ENCODE assay signal across 16 mouse cellular contexts in the genomic region with DNA sequence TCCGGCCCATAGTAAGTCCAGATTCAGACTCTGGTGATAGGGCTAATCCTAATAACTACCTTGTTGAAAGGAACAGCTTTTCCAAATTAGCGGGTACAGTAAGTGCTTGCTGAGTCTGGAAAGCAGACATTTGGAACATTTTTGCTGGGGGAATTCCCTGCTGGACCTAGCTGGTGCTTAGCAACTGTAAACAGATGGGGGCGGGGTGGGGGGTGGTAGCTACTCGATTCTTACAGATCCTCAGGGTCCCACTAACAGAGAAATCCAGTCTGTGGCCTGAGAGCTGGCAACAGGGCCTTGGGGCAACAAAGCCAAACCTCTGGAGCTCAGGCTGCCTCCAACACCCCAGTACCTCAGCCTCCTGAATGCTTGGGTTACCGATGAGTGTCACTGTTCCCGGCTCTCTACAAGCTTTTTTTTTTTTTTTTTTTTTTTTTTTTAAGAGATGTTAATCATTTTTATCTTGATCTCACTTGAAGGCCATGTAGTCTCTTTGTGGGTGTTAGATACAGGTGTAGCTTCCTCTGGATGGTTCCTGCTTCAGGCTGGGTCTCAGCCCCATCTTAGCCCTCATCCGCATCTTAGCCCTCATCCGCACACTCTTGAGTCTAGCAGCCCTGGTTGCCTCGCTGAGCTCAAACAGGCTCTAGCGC. TPM values are rescaled to one million over a fixed set of nuclear protein-coding genes. Genes with fewer than 3 reads are reported as not detected.
DNase-seq lines count a peak whose midpoint lies in the region; ATAC-seq and TF ChIP-seq lines count a peak whose summit lies in the region.
"Had no signal": no experiment of that assay in that cellular context is flagged by ENCODE, and none has a peak within 500 bp of the region (broad histone marks: within the 10 kb centered on the region; RNA-seq: fewer than 3 reads in every experiment).

No protein-coding gene starts in this region.

- H3K36me3 ChIP-seq in ES-Bruce4 (ENCODE audit: control insufficient read depth, insufficient read depth, low read length, poor library complexity, severe bottlenecking) = no peaks in the 10 kb centered on the region
- peaks cover 70% of the 10 kb centered on the region for H3K36me3 ChIP-seq in liver, embryonic 16.5 days (ENCODE audit: control insufficient read depth, insufficient read depth)
- no peaks in the 10 kb centered on the region for H3K36me3 ChIP-seq in lung, postnatal 0 days (ENCODE audit: insufficient read depth, low read length)
- H3K36me3 ChIP-seq: forebrain, embryonic 10.5 days; heart, embryonic 15.5 days; midbrain, embryonic 15.5 days; stomach, embryonic 15.5 days had no signal

- H3K27ac ChIP-seq in gastrocnemius, adult 2 months = no peak overlapping the region
- no peak overlapping the region for H3K27ac ChIP-seq in ES-Bruce4 (ENCODE audit: insufficient read depth, low read length)
- H3K27ac ChIP-seq in liver, embryonic 16.5 days (ENCODE audit: low read length) = peak overlapping the region; percentile 98
- H3K27ac ChIP-seq in lung, postnatal 0 days (ENCODE audit: low read length) = no peak overlapping the region
- H3K27ac ChIP-seq: heart, embryonic 15.5 days; midbrain, embryonic 15.5 days; stomach, embryonic 15.5 days had no signal

- no peak overlapping the region for H3K4me3 ChIP-seq in gastrocnemius, adult 2 months
- no peak overlapping the region for H3K4me3 ChIP-seq in ES-Bruce4 (ENCODE audit: low read depth, low read length)
- H3K4me3 ChIP-seq in liver, embryonic 16.5 days (ENCODE audit: low read depth, low read length) = peak overlapping the region; percentile 65
- no peak overlapping the region for H3K4me3 ChIP-seq in lung, postnatal 0 days (ENCODE audit: low read depth, low read length)

- H3K9me3 ChIP-seq in ES-Bruce4 (replicated peaks; ENCODE audit: control insufficient read depth, insufficient read depth, low read length, poor library complexity, severe bottlenecking) = no peaks in the 10 kb centered on the region
- H3K9me3 ChIP-seq in liver, embryonic 16.5 days (replicated peaks; ENCODE audit: control insufficient read depth, low read length) = no peaks in the 10 kb centered on the region
- H3K9me3 ChIP-seq in lung, postnatal 0 days (ENCODE audit: low read length) = no peaks in the 10 kb centered on the region
- H3K9me3 ChIP-seq: forebrain, embryonic 10.5 days; heart, embryonic 15.5 days; midbrain, embryonic 15.5 days; stomach, embryonic 15.5 days had no signal

- intact Hi-C loops in gastrocnemius, adult 2 months (cut with DNase I) = no loop called here

- H3K4me1 ChIP-seq in ES-Bruce4 (ENCODE audit: control insufficient read depth, insufficient read depth, low read length) = no peaks in the 10 kb centered on the region
- peaks cover 86% of the 10 kb centered on the region for H3K4me1 ChIP-seq in liver, embryonic 16.5 days (ENCODE audit: control insufficient read depth, low read depth, low read length)
- peaks cover 5% of the 10 kb centered on the region for H3K4me1 ChIP-seq in lung, postnatal 0 days (ENCODE audit: insufficient read depth, low read depth, low read length)

- no peak for TF ChIP-seq EP300 in ES-Bruce4 (IDR thresholded peaks at IDR 0.05; ENCODE audit: insufficient read depth, low read depth, low read length)
- TF ChIP-seq EP300 in lung, postnatal 0 days (IDR thresholded peaks at IDR 0.05) = no peak

- no peak for ATAC-seq in liver, embryonic 16.5 days (ENCODE audit: low read depth)
- ATAC-seq in lung, postnatal 0 days = no peak
- ATAC-seq: midbrain, embryonic 15.5 days had no signal

- TF ChIP-seq POLR2A in ES-Bruce4 (IDR thresholded peaks at IDR 0.05; ENCODE audit: insufficient read depth, low read length) = no peak

- TF ChIP-seq CTCF in gastrocnemius, adult 2 months (IDR thresholded peaks at IDR 0.05) = no peak
- TF ChIP-seq CTCF in ES-Bruce4 (IDR thresholded peaks at IDR 0.05; ENCODE audit: low read depth, low read length) = no peak
- no peak for TF ChIP-seq CTCF in lung, postnatal 0 days (IDR thresholded peaks at IDR 0.05)

- WGBS in liver, embryonic 16.5 days (ENCODE audit: insufficient replicate concordance) = 74% methylated on average over 10 of the region's 10 CpGs
- WGBS in lung, postnatal 0 days = 72% methylated on average over 10 of the region's 10 CpGs

- peak overlapping the region; percentile 51; the same call in 1 of the 2 replicates for H3K9ac ChIP-seq in ES-Bruce4 (ENCODE audit: low read depth, poor library complexity, severe bottlenecking)
- H3K9ac ChIP-seq in liver, embryonic 16.5 days (ENCODE audit: low read depth, low read length) = peak overlapping the region; percentile 94
- no peak overlapping the region for H3K9ac ChIP-seq in lung, postnatal 0 days (replicated peaks; ENCODE audit: low read depth)
- H3K9ac ChIP-seq: midbrain, embryonic 15.5 days; stomach, embryonic 15.5 days had no signal

- no peaks in the 10 kb centered on the region for H3K27me3 ChIP-seq in ES-Bruce4 (ENCODE audit: control insufficient read depth, insufficient read depth, low read length, poor library complexity, severe bottlenecking)
- H3K27me3 ChIP-seq in liver, embryonic 16.5 days (ENCODE audit: control insufficient read depth, insufficient read depth, low read depth, low read length) = no peaks in the 10 kb centered on the region
- no peaks in the 10 kb centered on the region for H3K27me3 ChIP-seq in lung, postnatal 0 days (replicated peaks; ENCODE audit: insufficient read depth, low read length)
- H3K27me3 ChIP-seq: stomach, embryonic 15.5 days had no signal

- peak overlapping the region; percentile 85 for H3K4me2 ChIP-seq in liver, embryonic 16.5 days (ENCODE audit: low read depth, low read length)
- no peak overlapping the region for H3K4me2 ChIP-seq in lung, postnatal 0 days (replicated peaks; ENCODE audit: low read depth, low read length)

- peak; percentile 6 for DNase-seq in gastrocnemius, adult 2 months
- no peak for DNase-seq in gastrocnemius, adult 8-10 months (ENCODE audit: low spot score in 2 of 2)
- DNase-seq in forelimb bud, embryonic 11.5 days (ENCODE audit: low read depth, low spot score) = peak; percentile 79
- no peak for DNase-seq in left cerebral cortex, adult 11 months (ENCODE audit: low spot score)
- DNase-seq in lung, postnatal 0 days (ENCODE audit: low spot score) = no peak
- DNase-seq in urinary bladder, postnatal 25 days (ENCODE audit: low spot score) = no peak
- DNase-seq: cerebellum, adult 11-12 months; kidney, adult 9 months had no signal

RNA-seq across cellular contexts. Expression of gene Kcnn4, which starts 8.1 kb away (rescaled TPM):
- under 1 TPM; 0.25 to 0.64 TPM for total RNA-seq in gastrocnemius, adult 2 months (2021)
- under 1 TPM; 0.17 to 0.74 (median 0.24) TPM for total RNA-seq in gastrocnemius, adult 8-10 months (2022)
- polyA plus RNA-seq in ES-Bruce4 (2011; ENCODE audit: insufficient read depth, insufficient read length, low read depth, missing spikeins) = 1.4 and 1.8 TPM in 2 replicates
- 91.9 and 93.4 TPM in 2 replicates for polyA plus RNA-seq in liver, embryonic 16.5 days (2015; fragmentation: Nextera tagmentation; extraction: Ambion mirVana)
- 2.0 and 2.6 TPM in 2 replicates for polyA plus RNA-seq in lung, postnatal 0 days (2015; fragmentation: Nextera tagmentation; extraction: Ambion mirVana)

RNA-seq across cellular contexts. Expression of gene Smg9, which starts 21.2 kb away (rescaled TPM):
- total RNA-seq in gastrocnemius, adult 2 months (2021) = 10 to 100 TPM in 1 of 2 experiments, 1 to 10 TPM in 1; 9.4 to 10.2 TPM
- total RNA-seq in gastrocnemius, adult 8-10 months (2022) = 10 to 100 TPM in 2 of 4 experiments, 1 to 10 TPM in 2; 8.8 to 10.4 (median 9.9) TPM
- polyA plus RNA-seq in ES-Bruce4 (2011; ENCODE audit: insufficient read depth, insufficient read length, low read depth, missing spikeins) = 25.5 and 37.9 TPM in 2 replicates
- polyA plus RNA-seq in liver, embryonic 16.5 days (2015; fragmentation: Nextera tagmentation; extraction: Ambion mirVana) = 12.8 and 14.3 TPM in 2 replicates
- polyA plus RNA-seq in lung, postnatal 0 days (2015; fragmentation: Nextera tagmentation; extraction: Ambion mirVana) = 15.2 and 16.4 TPM in 2 replicates

RNA-seq across cellular contexts. Expression of gene Lypd5, which starts 29.2 kb away (rescaled TPM):
- total RNA-seq in gastrocnemius, adult 2 months (2021) = not detected
- not detected for total RNA-seq in gastrocnemius, adult 8-10 months (2022)
- polyA plus RNA-seq in ES-Bruce4 (2011; ENCODE audit: insufficient read depth, insufficient read length, low read depth, missing spikeins) = not detected in 2 replicates
- not detected in 2 replicates for polyA plus RNA-seq in liver, embryonic 16.5 days (2015; fragmentation: Nextera tagmentation; extraction: Ambion mirVana)
- polyA plus RNA-seq in lung, postnatal 0 days (2015; fragmentation: Nextera tagmentation; extraction: Ambion mirVana) = not detected in 2 replicates
- total RNA-seq: adrenal gland, adult 18-20 months; liver, adult 2 months had no signal
- polyA plus RNA-seq: forebrain, embryonic 10.5 days; liver, adult 2 months; midbrain, embryonic 15.5 days had no signal

RNA-seq across cellular contexts. Expression of gene Tescl, which starts 44.4 kb away (rescaled TPM):
- total RNA-seq in gastrocnemius, adult 2 months (2021) = not detected
- total RNA-seq in gastrocnemius, adult 8-10 months (2022) = not detected
- not detected in 2 replicates for polyA plus RNA-seq in ES-Bruce4 (2011; ENCODE audit: insufficient read depth, insufficient read length, low read depth, missing spikeins)
- not detected in 2 replicates for polyA plus RNA-seq in liver, embryonic 16.5 days (2015; fragmentation: Nextera tagmentation; extraction: Ambion mirVana)
- 0.27 TPM in 2 replicates for polyA plus RNA-seq in lung, postnatal 0 days (2015; fragmentation: Nextera tagmentation; extraction: Ambion mirVana)
- total RNA-seq: liver, adult 2 months had no signal
- polyA plus RNA-seq: heart, embryonic 15.5 days; liver, adult 2 months; stomach, embryonic 15.5 days had no signal

Comparison
In these comparisons a context has a peak if more than half of its experiments do, and no peak if none do; other contexts are left out.
1. DNase-seq: peak in gastrocnemius, adult 2 months (single experiment) and forelimb bud, embryonic 11.5 days (single experiment); none in gastrocnemius, adult 8-10 months (0 of 2), left cerebral cortex, adult 11 months (single experiment), lung, postnatal 0 days (single experiment) and urinary bladder, postnatal 25 days (single experiment).
2. RNA of gene Kcnn4, which starts 8.1 kb away (polyA plus RNA-seq): 91.9 to 93.4 TPM in liver, embryonic 16.5 days; 2.0 to 2.6 TPM in lung, postnatal 0 days and 1.4 to 1.8 TPM in ES-Bruce4; every median in the first group is over 10 times any median in the second.